Mouse (Mus musculus) adrenal gland, adult 2 months (tissue): ENCODE measurements at regions not wholly inside any gene's neighbourhood (a gene's known extent, or its start where the extent isn't known, plus 50 kb on each side); places are given as distances from the start of the nearest gene placed in this dataset.
A peak's percentile ranks its signal among the peaks of the same experiment; 100 is the strongest.

Source experiments
- DNase-seq: peaks from one replicate; pipeline ENCODE4 v3.0.0; 2021

GRCm38 (mm10) chr17:41990804-41991203, 324.9 kb upstream of the Ptchd4 start:
- no peak for DNase-seq

- DNase-seq = no peak
Observed at GRCm38 (mm10) chr17:42008415-42008814, 307.3 kb upstream of the Ptchd4 start.

- no peak for DNase-seq
Observed at GRCm38 (mm10) chr17:42024295-42024694, 291.5 kb upstream of the Ptchd4 start.

- DNase-seq = no peak
Observed at GRCm38 (mm10) chr17:42027253-42027652, 288.5 kb upstream of the Ptchd4 start.

- no peak for DNase-seq
Observed at GRCm38 (mm10) chr17:42029452-42029851, 286.3 kb upstream of the Ptchd4 start.

- DNase-seq = no peak
Observed at GRCm38 (mm10) chr17:42037089-42037488, 278.7 kb upstream of the Ptchd4 start.

GRCm38 (mm10) chr17:42049779-42050515, 265.8 kb upstream of the Ptchd4 start:
- DNase-seq = no peak

GRCm38 (mm10) chr17:42090764-42091452, 224.8 kb upstream of the Ptchd4 start:
- DNase-seq = no peak

GRCm38 (mm10) chr17:42113684-42114083, 202.1 kb upstream of the Ptchd4 start:
- DNase-seq = no peak

- peak; percentile 14 for DNase-seq
Observed at GRCm38 (mm10) chr17:42120759-42121158, 195.0 kb upstream of the Ptchd4 start.

- peak; percentile 36 for DNase-seq
Observed at GRCm38 (mm10) chr17:42126488-42127237, 189.1 kb upstream of the Ptchd4 start.

GRCm38 (mm10) chr17:42169391-42170018, 146.2 kb upstream of the Ptchd4 start:
- DNase-seq = no peak

- DNase-seq = no peak
Observed at GRCm38 (mm10) chr17:42188531-42188930, 127.2 kb upstream of the Ptchd4 start.

GRCm38 (mm10) chr17:42190206-42190902, 125.4 kb upstream of the Ptchd4 start:
- no peak for DNase-seq
